Mouse (Mus musculus) heart, adult 2 months (tissue): ENCODE measurements around the gene Adgrf5. TPM values are rescaled to one million over a fixed set of nuclear protein-coding genes. Genes with fewer than 3 reads are reported as not detected.

Source experiments
- DNase-seq, 2 experiments: peaks; one replicate each; pipeline ENCODE4 v3.0.0; 2021
- H3K27ac ChIP-seq: fragments of 200-600 bp; 2 replicates; pipeline ENCODE4 v1.8.1; 2022
- H3K27me3 ChIP-seq: fragments of 200-500 bp; 2 replicates; pipeline ENCODE4 v1.6.1; 2012; ENCODE audit warnings: mild to moderate bottlenecking, low read length, inconsistent platforms, mixed read lengths; ENCODE audit not compliant: control insufficient read depth, insufficient read depth
- H3K36me3 ChIP-seq: fragments of 200-500 bp; 2 replicates; pipeline ENCODE4 v1.6.1; 2012; ENCODE audit warnings: low read length, inconsistent platforms; ENCODE audit not compliant: control insufficient read depth, insufficient read depth
- H3K4me1 ChIP-seq: fragments of 200-500 bp; 2 replicates; pipeline ENCODE4 v1.6.1; 2011; ENCODE audit warnings: low read length; ENCODE audit not compliant: control insufficient read depth, insufficient read depth
- H3K4me3 ChIP-seq: fragments of 200-600 bp; 2 replicates; pipeline ENCODE4 v1.8.1; 2022
- H3K79me2 ChIP-seq: fragments of 200-500 bp; replicated peaks from 2 replicates; pipeline ENCODE4 v1.6.1; 2012; ENCODE audit warnings: mild to moderate bottlenecking, inconsistent platforms, low read length, moderate library complexity, mixed read lengths; ENCODE audit not compliant: control insufficient read depth, insufficient read depth
- H3K9ac ChIP-seq: fragments of 200-500 bp; 2 replicates; pipeline ENCODE4 v1.6.1; 2012; ENCODE audit warnings: low read depth, mild to moderate bottlenecking, control low read depth, inconsistent platforms, low read length, mixed read lengths
- CTCF ChIP-seq: fragments of 200-600 bp; IDR thresholded peaks from 2 replicates; pipeline ENCODE4 v1.8.1; 2022; ENCODE audit warnings: antibody characterized with exemption, mild to moderate bottlenecking, moderate library complexity
- EP300 ChIP-seq: fragments of 200-500 bp; IDR thresholded peaks from 2 replicates; pipeline ENCODE4 v1.6.1; 2011; ENCODE audit warnings: low read depth, low read length, control low read depth; ENCODE audit not compliant: insufficient read depth
- POLR2A ChIP-seq: fragments of 200-500 bp; IDR thresholded peaks from 2 replicates; pipeline ENCODE4 v1.6.1; 2011; ENCODE audit warnings: mild to moderate bottlenecking, low read depth, low read length, control low read depth; ENCODE audit not compliant: insufficient read depth
- WGBS: fragments of 180-500 bp; shearing (Covaris S2); methylation state at CpG from one replicate; pipeline ENCODE4 v1.1.7; 2018; 5-methylcytosine and 5-hydroxymethylcytosine counted together
- intact Hi-C: fragments of 180-260 bp; cut with DNase I; formaldehyde crosslinking; loops from one replicate; pipeline ENCODE4 v1.15.1; 2025
- polyA plus RNA-seq: library from polyadenylated mRNA; depleted of rRNA; stranded (reverse); fragments of >200 nt; gene quantifications from 2 replicates; pipeline ENCODE4 v1.2.3, GENCODE M21; 2012
- total RNA-seq, 2 experiments: library from RNA; stranded (reverse); gene quantifications; 2 replicates each; pipeline ENCODE4 v1.2.3; 2021

The Adgrf5 gene
- total and polyA plus RNA-seq, 3 experiments, result 57.7 to 231 (median 184) TPM

DNA sequence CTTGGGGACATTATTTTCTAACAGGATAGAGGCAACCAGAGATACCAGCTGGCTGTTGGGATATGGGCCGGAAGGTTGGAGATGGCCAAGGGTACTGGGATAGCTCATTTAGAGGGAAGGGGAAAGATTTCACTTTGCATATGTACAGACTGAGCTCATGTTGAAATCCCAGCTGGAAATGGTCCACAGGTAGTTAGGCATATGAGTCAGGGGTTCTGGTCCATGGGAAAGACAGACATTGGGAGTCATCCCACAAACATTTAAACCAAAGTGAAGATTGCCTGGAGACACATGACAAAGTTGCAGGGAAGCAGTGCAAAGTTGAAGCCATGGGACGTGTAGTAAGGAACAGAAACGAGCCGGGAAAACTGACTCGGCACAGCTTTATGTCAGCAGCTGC lies 26.1 kb downstream of the Adgrf5 start:
- peaks cover 13% of the 10 kb centered on the region for H3K36me3 ChIP-seq
- no peaks in the 10 kb centered on the region for H3K27me3 ChIP-seq
- H3K4me1 ChIP-seq, result peaks cover 12% of the 10 kb centered on the region
- no peak overlapping the region for H3K9ac ChIP-seq
- peak overlapping the region; percentile 57 for H3K27ac ChIP-seq
- no peak for DNase-seq
- no peak for TF ChIP-seq EP300
- TF ChIP-seq CTCF, result no peak
- TF ChIP-seq POLR2A, result no peak
- no peaks in the 10 kb centered on the region for H3K79me2 ChIP-seq
- intact Hi-C loops, result no loop called here
- no peak overlapping the region for H3K4me3 ChIP-seq
- 57% methylated on average over 5 of the region's 5 CpGs for WGBS

DNA sequence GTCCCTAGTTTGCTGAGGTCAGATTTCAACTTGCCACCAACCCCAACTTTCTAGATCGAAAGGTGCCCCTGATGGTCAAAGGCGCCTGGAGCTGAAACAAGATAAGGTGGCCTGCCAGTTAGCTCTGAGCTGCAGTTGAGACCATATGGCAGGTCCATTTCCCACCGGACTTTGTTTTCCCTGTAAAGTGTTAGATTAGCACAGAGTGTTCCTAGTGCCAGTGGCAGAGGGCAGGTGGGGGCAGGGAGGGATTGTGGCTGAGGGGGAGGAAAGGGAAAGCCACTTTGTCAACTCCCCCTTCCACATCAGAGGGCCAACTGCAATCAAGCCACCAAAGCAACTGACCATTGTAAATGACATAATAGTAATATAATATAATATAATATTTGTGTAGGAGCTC lies 26.9 kb downstream of the Adgrf5 start:
- peaks cover 10% of the 10 kb centered on the region for H3K36me3 ChIP-seq
- 30% methylated on average over 3 of the region's 3 CpGs for WGBS

GRCm38 (mm10) chr17:43389256-43389655 lies 29.0 kb downstream of the Adgrf5 start:
- WGBS, result 47% methylated on average over 11 of the region's 11 CpGs
- Histone ChIP-seq H3K36me3 (peaks cover 2% of the 10 kb centered on the region), H3K79me2 (0 out of 2 replicates have a peak, but pooled peaks cover 2% of the 10 kb centered on the region), H3K4me3 (peak overlapping the region; percentile 61), H3K27me3 (no peaks in the 10 kb centered on the region), H3K27ac (peak overlapping the region; percentile 88), H3K4me1 (peaks cover 12% of the 10 kb centered on the region), H3K9ac (peak overlapping the region; percentile 80)
- intact Hi-C loops, result loop anchor here (2.0 kb wide), 1 partner anchor 22 kb away; no protein-coding TSS in a partner anchor
- DNase-seq, result peak; percentile 65
- TF ChIP-seq POLR2A (peak; percentile 94), CTCF (no peak), EP300 (peak; percentile 86)

More for the DNA sequence above, 26.9 kb downstream of the Adgrf5 start:
- intact Hi-C loops, result no loop called here
- Histone ChIP-seq H3K4me1 (peaks cover 12% of the 10 kb centered on the region), H3K9ac (no peak overlapping the region), H3K79me2 (no peaks in the 10 kb centered on the region), H3K27ac (peak overlapping the region; percentile 57), H3K4me3 (no peak overlapping the region), H3K27me3 (no peaks in the 10 kb centered on the region)
- peak in 1 of 2 experiments; percentile 50 for DNase-seq
- TF ChIP-seq POLR2A (no peak), EP300 (peak; percentile 98)

DNA sequence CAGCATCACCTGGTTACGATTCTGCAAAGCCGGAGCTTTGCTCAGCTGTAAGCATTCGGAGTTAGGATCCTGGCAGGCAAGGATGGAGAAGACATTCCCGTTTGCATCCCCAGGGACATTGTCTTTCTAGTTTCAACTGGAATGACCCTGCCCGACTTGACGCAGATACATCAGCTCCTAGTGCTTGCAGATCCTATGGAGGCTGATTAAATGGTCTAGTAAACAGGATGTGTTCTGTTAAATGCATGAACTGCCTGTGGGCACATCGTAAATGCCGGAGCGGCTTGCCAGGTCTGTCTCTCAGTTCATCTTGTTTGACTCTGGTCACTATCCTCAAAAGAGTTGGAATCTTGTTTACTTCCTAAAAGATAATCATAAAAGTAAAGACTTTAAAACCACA lies 31.9 kb downstream of the Adgrf5 start:
- Histone ChIP-seq H3K79me2 (peaks cover 3% of the 10 kb centered on the region; the same call in 1 of the 2 replicates), H3K27me3 (no peaks in the 10 kb centered on the region), H3K9ac (peak overlapping the region; percentile 18), H3K4me1 (peaks cover 9% of the 10 kb centered on the region), H3K4me3 (peak overlapping the region; percentile 61), H3K27ac (peak overlapping the region; percentile 88), H3K36me3 (peaks cover 10% of the 10 kb centered on the region)
- DNase-seq, result no peak
- TF ChIP-seq POLR2A (0 out of 2 replicates have a peak, but pooled peaks have one; percentile 6), EP300 (0 out of 2 replicates have a peak, but pooled peaks have one; percentile 25), CTCF (no peak)
- WGBS, result 25% methylated on average over 9 of the region's 9 CpGs
- intact Hi-C loops, result loop anchor here (2.0 kb wide), 2 partner anchors 31 to 57 kb away; partner anchors contain the start of gene Adgrf5

DNA sequence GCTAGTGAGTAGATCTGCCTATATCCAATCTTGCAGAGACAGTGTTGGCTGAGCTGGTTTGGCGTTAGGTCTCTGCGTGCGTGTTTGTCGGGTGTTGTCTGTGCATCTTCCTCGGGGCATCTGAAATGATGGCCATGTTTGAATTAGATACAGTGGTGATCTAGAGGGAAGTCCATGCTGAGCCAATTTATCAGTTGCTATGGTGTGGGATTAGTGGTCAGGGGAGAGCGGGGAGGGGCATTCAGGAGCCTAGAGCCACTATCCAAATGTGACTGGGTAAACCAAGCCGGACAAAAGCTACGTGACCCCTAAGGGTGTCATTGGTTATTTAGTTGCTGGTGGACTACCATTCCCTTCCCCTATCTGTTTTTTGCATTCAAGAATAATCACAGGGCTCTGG lies 33.4 kb downstream of the Adgrf5 start:
- whole genome bisulfite sequencing, result 63% methylated on average over 8 of the region's 8 CpGs

GRCm38 (mm10) chr17:43395400-43396258 lies 35.4 kb downstream of the Adgrf5 start:
- 53% methylated on average over 12 of the region's 12 CpGs for WGBS
- H3K27me3 ChIP-seq, result no peaks in the 10 kb centered on the region
- no peak overlapping the region for H3K4me3 ChIP-seq
- H3K4me1 ChIP-seq, result peaks cover 17% of the 10 kb centered on the region
- peak overlapping the region; percentile 48 for H3K27ac ChIP-seq
- no peak for DNase-seq
- intact Hi-C loops, result loop anchor here (5.0 kb wide), 1 partner anchor 37 kb away; no protein-coding TSS in a partner anchor
- peaks cover 30% of the 10 kb centered on the region for H3K36me3 ChIP-seq
- H3K9ac ChIP-seq, result no peak overlapping the region
- TF ChIP-seq CTCF (no peak), EP300 (no peak), POLR2A (no peak)
- peaks cover 6% of the 10 kb centered on the region; the same call in 1 of the 2 replicates for H3K79me2 ChIP-seq

More for the DNA sequence above, 33.4 kb downstream of the Adgrf5 start:
- H3K27me3 ChIP-seq, result no peaks in the 10 kb centered on the region
- H3K79me2 ChIP-seq, result peaks cover 3% of the 10 kb centered on the region; the same call in 1 of the 2 replicates
- H3K4me1 ChIP-seq, result peaks cover 10% of the 10 kb centered on the region
- DNase-seq, result no peak
- H3K4me3 ChIP-seq, result peak overlapping the region; percentile 37
- H3K27ac ChIP-seq, result peak overlapping the region; percentile 88
- intact Hi-C loops, result loop anchor here (2.0 kb wide), 2 partner anchors 33 to 59 kb away; partner anchors contain the start of gene Adgrf5
- H3K36me3 ChIP-seq, result peaks cover 17% of the 10 kb centered on the region
- H3K9ac ChIP-seq, result peak overlapping the region; percentile 64
- TF ChIP-seq CTCF (no peak), POLR2A (0 out of 2 replicates have a peak, but pooled peaks have one; percentile 16)
